Mouse (Mus musculus) spleen, adult 12 weeks (tissue): ENCODE measurements around the gene Rplp0.
"Not testable (repeated sequence)": the region's sequence is repeated elsewhere in the genome, so short reads cannot be mapped to it uniquely, and the experiment has no call there.

ENCODE experiments used
- DNase-seq: peaks from one replicate; pipeline ENCODE4 v3.0.0; 2022; ENCODE audit warnings: low spot score

Gene Rplp0

GRCm38 (mm10) chr5:115551386-115551785, 7.9 kb upstream of the Rplp0 start:
- DNase-seq = no peak

DNA sequence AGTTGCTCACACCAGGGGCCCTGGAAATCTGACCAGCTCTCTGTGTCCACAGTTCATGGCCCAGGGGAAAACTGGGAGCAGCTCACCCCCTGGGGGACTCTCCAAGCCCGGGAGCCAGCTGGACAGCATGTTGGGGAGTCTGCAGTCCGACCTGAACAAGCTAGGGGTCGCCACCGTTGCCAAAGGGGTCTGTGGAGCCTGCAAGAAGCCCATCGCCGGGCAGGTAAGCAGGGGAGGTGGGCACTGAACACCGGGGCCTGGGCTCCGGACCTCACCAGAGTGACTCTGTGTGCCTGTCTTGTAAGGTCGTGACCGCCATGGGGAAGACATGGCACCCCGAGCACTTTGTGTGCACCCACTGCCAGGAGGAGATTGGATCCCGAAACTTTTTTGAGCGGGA, 7.5 kb upstream of the Rplp0 start:
- DNase-seq = no peak

- DNase-seq = no peak
Observed at GRCm38 (mm10) chr5:115553801-115554420, 5.4 kb upstream of the Rplp0 start.

DNA sequence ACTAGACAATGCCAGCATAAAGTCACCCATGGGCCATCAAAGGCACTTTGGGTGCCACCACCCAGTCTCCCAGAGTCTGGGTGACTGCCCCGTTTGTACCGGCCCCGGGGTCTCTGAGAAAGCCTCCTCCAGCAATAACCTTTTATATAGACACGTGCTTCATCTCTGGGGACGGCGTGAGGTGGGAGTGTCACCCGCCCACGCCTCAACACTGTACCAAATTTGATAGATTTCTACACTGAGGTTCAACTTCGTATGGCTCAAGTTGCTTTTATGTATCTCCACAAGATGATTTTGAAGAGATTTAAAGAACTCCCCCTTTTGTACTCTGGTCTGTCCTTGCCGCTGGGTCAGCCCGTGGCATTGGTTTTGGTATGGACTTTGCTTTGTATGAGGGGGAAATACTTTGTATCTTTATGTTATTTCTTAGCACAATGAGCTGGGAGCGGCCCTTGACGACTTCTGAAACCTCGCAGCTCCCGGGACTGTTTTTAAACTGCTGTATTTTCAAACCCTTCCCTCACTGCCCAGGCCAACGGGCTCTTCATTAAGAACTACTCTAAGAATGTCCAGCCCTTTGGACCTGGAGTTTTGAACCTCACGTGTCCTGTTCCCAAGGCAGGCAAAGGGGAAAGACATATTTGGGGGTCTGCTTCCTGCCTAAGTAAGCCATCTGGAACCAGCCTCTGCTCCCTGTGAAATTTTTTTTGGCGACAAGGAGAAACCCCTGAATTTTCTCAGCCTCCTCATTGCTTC, 4.6 kb upstream of the Rplp0 start:
- no peak for DNase-seq

DNA sequence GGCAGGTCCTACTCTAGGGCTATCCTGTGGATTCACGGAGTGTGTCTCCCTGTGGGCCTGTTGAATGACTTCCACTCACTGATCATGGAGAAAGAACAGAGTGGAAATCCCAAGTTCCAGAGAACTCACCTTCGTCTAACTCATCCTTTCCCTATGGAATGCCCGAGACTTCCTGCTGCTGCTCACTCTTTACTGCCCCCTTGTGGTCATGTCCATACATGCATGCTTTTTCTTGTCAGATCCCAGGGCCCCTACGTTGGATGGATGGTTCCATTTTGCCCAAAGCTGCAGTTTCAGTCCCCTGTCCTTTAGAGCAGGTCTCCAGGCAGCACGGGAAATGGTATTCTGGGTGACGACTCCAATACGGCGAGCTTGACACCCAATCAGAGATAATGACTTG, 3.0 kb upstream of the Rplp0 start:
- DNase-seq = peak; percentile 58

DNA sequence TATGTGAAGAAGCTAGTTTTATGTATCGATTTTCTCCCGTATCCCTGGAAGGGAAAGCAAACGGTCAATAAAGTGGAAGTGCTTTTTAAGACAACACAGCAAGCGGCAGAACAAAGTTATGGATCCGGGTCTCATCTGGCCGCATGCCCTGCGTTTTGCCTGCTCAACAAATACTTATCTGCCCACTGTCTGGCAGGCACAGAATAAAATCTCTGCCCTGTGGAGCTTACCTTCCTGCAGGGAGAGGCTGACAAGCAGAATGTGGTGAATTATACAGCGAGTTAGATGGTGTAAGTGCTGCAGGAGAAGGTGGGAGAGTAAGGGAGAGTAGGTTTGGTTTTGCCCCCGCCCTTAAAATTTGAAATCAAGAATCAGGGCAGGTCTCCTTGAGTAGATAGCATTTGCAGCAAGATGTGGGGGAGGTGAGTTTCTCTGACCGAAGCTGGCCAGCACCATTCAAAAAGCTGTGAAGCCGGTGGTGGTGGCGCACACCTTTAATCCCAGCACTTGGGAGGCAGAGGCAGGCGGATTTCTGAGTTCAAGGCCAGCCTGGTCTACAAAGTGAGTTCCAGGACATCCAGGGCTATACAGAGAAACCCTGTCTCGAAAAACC, 979 bp upstream of the Rplp0 start:
- no peak for DNase-seq

DNA sequence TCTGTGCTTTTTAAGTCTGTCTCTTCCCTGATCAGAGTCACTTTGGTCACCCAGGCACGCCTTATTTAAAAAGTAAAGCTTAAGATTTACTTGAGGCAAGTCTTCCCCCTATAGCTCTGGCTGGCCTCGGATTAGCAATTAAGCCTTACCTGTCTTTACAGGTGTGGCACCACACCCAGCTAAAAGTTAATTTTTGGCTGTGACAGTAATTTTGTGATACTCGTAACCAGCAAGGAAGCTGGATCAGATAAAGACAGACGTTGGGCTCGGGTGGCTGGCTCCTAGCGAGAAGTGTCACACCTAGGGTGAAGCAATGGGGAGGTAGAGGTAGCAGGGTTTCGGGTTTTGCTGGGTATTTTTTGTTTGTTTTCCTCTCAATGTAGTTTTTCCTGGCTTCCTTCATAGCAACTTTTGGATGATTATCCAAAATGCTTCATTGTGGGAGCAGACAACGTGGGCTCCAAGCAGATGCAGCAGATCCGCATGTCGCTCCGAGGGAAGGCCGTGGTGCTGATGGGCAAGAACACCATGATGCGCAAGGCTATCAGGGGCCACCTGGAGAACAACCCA, 1.2 kb downstream of the Rplp0 start:
- DNase-seq = no peak

DNA sequence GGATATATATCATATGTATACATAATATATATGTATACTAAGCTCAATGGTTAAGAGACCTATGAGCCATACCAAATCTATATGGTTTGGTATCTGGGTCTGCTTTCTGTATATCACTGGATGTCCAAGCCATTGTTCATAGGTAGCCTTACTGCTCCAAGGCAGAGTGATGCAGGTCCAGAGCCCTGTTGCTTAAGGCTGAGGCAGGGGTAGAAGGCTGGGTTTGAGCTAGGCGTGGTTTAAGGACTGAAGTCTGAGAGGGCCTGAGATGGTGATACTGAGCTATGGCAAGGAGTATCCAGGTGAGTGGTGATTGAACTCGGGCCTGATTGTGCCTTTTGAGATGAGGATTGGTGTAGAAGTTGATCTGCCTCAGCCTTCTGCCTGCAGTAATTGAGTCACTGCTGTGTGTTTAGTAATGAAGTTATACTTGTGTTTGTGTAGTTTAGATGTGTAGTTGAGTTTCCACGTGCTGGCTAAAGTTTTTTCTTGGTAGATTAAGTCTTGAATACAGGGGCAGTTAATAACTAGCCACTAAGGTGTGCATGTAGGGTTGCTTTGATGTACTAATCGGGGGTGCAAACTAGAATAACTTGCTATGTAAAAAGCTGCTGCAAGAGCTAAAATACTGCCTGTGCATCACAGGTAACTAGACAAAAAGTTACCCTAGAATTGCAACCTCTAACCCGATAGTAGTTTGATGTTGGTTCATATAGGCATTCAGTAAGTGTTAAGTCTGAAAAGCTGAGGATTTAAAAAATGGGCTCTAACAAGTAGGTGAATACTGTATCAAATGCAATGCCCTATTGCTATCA, 4.7 kb downstream of the Rplp0 start:
- DNase-seq = no peak

DNA sequence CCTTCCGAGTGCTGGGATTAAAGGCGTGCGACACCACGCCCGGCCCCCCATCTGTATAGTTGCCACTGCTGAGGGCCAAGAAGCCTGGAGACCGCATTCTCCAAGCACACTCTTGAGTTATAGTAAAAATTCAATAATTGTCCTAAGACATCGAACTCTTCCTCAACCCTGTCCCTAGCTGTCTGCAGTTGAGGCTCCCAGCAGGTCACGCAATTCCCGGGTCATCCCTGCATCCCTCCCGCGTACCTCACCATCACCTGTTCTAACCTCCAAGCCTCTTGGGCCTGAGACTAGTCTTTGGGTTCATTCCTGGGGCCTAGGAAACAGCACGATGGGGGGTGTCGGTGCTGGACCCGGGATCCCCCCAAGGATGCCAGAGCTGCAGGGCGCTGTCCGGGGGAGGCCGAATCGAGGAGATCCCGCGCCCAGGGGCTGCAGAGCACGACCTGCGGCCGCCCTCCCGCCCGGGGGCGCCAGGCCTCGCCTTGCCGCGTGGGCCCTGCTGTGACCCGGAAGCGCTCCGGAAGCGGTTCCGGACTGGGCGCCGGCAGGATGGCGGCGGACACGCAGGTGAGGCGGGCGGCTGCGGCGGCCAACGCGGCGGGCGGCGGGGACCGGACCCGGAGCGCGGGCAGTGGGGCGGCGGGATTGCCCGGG, 5.6 kb downstream of the Rplp0 start, which contains the start of gene Gcn1l1:
Gcn1l1 (plus strand) TSS at position 518 of the 657 bp plus-strand sequence.
- peak; percentile 64 for DNase-seq

DNA sequence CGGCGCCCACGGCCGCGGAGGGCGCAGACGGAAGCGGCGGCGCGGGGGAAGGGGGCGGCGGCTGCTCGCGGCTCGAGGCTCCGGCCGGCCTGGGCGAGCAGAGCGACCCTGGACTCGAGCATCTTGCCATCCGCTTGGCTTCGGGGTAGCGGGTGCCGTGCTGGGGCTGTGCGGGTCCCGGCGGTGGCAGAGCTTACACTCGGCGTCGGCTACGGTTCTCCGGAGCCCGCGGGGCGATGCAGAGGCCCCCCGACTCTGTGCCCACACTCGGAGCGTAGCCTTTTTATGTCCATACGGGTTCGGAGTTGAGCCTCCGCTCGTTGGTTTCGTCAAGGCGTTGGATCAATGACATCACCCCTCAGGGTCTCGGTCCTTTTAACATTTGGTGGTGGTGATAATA, 6.1 kb downstream of the Rplp0 start:
- no peak for DNase-seq

- no peak for DNase-seq
Observed at GRCm38 (mm10) chr5:115568681-115569080, 9.4 kb downstream of the Rplp0 start.

- no peak for DNase-seq
Observed at GRCm38 (mm10) chr5:115569308-115569707, 10.0 kb downstream of the Rplp0 start.

GRCm38 (mm10) chr5:115569721-115570120, 10.5 kb downstream of the Rplp0 start:
- DNase-seq = no peak

- DNase-seq = no peak
Observed at GRCm38 (mm10) chr5:115571086-115571485, 11.8 kb downstream of the Rplp0 start.

DNA sequence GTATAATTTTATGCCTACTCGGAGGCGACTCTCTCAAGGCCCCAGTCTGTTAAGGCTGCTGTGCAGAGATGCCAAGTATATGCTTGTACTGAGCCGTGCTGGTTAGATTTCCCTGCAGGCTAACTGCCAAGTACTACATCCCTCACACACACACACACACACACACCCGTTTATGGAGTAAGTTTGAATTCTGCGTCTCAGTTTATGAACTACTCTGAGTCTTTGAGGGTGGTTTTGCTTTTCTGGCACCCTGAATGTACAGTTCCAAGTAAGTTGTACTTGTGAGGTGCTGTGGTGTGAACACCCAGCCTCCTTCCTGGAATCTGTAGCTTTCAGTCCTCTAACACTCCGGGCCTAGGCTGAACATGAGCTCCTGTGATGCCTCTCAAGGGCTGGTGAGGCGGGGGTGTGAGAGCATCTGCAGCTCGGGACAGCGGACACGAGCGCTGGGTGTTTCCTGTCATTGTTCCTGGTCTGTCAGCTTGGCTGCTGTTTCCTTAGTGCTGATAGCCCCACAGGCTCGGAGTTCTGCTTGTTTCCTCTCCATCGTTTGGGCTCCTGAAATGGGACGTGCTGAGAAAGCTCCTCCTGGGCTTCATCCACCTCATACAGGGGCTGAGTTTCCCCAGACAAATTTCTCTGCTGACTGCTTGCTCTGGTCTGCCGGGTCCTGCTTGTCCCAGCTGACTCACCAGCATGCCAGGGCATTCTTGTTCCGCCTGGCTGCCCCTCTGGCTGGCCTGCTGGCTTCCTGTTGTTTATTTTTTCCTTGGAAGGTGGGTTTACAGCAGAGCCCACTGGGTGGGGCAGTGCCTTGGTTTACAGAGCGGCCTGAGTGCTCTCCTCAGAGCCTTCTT, 13.6 kb downstream of the Rplp0 start:
- no peak for DNase-seq

- DNase-seq = no peak
Observed at GRCm38 (mm10) chr5:115574992-115575391, 15.7 kb downstream of the Rplp0 start.

DNA sequence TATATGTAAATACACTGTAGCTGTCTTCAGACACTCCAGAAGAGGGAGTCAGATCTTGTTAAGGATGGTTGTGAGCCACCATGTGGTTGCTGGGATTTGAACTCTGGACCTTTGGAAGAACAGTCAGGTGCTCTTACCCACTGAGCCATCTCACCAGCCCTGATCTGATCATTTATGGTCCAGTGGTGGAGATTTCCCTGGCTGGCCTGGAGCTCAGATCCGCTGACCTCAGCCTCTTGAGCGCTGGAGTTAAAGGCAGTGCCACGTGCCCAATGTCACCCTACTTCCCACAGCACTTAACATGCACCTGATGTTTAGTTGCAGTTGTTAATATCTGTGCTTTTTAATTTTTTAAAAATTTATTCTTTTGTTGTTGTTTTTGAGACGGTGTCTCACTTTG, 18.4 kb downstream of the Rplp0 start:
- DNase-seq = not testable (repeated sequence)

GRCm38 (mm10) chr5:115578922-115579321, 19.7 kb downstream of the Rplp0 start:
- no peak for DNase-seq

GRCm38 (mm10) chr5:115579363-115579762, 20.1 kb downstream of the Rplp0 start:
- DNase-seq = no peak

DNA sequence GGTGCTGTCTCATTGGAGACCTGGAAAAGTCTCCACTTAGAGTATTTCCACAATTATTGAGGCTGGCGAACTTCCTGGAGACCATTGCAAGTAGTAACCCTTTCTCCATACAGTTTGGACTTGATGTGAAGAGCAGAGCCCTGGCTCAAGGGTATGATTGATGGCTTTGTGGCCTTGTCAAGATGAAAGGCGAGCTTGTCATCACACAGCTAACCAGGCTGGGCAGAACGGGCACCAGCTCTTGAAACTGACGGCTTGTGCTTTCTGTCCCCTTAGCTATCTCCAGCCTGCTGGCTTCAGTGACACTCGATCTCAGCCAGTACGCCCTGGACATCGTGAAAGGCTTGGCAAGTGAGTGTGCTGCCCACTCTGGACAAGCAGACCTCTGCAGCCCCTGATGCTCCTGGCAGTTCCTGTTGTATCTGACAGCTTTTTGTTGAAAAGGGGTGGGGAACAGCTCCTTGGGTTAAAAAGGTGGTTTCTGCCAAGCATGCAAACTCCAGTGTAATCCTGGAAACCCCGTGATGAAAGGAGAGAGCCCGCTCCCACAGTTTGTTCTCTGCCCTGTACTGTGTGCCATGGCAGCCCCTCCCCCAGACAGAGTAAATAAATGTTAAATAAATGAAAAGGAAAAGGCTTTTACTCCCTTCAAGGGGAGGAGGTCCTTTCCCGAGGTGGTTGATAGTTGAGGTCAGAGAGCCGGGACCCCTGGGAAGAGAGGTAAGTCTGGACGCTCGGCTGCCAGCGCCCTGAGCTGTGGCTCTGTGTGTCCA, 21.1 kb downstream of the Rplp0 start:
- DNase-seq = no peak
